Mouse (Mus musculus) bone marrow, adult 2 months (tissue): ENCODE results near the gene Akr7a5.

Experiments
- CTCF ChIP-seq: fragments of 200-500 bp; IDR thresholded peaks from 2 replicates; pipeline ENCODE4 v1.5.1; 2011; ENCODE audit warnings: low read length, control low read depth; ENCODE audit not compliant: control insufficient read depth, insufficient read depth
- POLR2A ChIP-seq: fragments of 200-500 bp; IDR thresholded peaks from 2 replicates; pipeline ENCODE4 v1.6.1; 2011; ENCODE audit warnings: low read depth, mild to moderate bottlenecking, control low read depth, low read length, borderline replicate concordance; ENCODE audit not compliant: control insufficient read depth

DNA sequence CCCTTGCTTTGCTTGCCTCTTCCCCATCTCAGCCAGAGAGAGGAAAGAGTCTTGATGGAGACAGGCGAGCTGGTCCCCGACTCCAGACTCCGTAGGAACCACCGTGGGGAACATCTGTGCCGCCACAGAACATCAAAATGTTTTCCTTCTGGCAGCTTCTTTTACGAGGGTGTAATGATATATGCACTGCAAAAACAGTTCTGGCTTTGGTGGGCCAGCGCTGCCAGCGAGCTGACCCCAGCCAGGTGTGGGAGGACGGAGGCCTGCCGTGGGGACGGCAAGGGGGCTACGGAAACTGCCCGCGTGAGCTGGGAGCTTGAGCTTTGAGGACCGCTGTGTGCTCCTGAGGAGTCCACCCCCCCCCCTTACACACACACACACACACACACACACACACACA lies 25.7 kb upstream of the Akr7a5 start:
- TF ChIP-seq CTCF, result no peak
- no peak for TF ChIP-seq POLR2A
